8 mouse cellular contexts compared by ENCODE assay signal in the genomic region with DNA sequence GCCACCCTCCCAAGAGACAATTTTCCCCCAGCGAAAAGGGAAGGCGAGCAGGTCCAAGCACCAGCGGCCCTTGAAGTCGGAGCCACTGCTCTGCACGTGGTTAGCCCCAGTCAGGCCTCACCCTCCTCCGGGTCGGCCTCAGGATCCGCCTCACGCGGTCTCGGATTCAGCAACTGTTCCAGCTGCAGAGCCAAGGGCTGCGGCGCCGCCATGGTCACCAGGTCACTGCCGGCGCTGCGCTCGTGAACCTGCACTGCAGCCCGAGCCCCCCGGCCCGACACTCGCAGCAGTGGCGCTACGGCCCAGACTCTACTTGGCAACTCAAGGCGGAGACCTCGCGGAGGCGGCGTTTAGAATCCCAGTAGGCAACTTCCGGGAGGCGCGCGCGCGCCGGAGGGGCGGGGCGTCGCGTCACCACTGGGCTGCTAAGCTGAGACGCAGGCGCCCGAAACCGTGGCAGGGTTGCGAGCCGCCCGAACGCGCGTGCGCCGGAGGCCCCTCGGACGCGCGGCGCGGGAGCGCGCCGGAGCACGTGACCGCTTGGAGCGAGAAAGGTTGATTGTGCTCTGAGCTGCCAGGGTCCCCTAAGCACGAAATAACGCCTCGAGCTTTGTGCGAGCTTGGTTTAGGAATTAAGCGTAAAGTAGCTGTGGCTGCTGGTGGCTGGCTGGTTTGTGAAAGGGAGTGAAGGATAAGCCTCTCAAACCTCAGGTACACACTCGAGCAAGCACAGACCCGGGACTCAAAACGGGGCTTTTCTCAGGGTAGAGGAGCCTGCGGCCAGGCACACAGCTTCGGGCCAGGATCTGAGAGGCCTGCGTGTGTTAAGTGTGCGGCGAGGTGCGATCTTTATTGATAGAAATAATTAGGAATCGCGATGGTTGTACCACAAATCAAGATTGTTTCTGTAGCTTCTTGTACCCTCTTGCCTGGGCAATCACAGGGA. TPM values are rescaled to one million over a fixed set of nuclear protein-coding genes. Genes with fewer than 3 reads are reported as not detected.
DNase-seq lines count a peak whose midpoint lies in the region; ATAC-seq lines count a peak whose summit lies in the region.

A gene (minus strand): TSS at position 352 of the 946 bp plus-strand sequence.

- ATAC-seq in erythroblast, adult 5-6 weeks (replicated peaks; ENCODE audit: low FRiP score, poor library complexity, severe bottlenecking): peak; percentile 99
- peak; percentile 98 for ATAC-seq in kidney, embryonic 15.5 days (replicated peaks; ENCODE audit: low FRiP score)
- peak; percentile 95 for ATAC-seq in monocyte, adult 5-6 weeks (replicated peaks; ENCODE audit: insufficient number of reproducible peaks, low FRiP score, low TSS enrichment, poor library complexity, severe bottlenecking)

- peaks cover 16% of the 10 kb centered on the region for H3K4me1 ChIP-seq in heart, embryonic 10.5 days
- H3K4me1 ChIP-seq in kidney, embryonic 15.5 days: peaks cover 22% of the 10 kb centered on the region

- peak; percentile 97 to 98 for DNase-seq in B cell, adult 2 months
- peak; percentile 98 for DNase-seq in brain, adult 2 months (ENCODE audit: low read depth, low spot score)
- peak; percentile 99 for DNase-seq in heart, embryonic 10.5 days (ENCODE audit: low spot score)
- peak; percentile 97 for DNase-seq in liver
- DNase-seq in spleen, postnatal 4 days (ENCODE audit: low spot score in 2 of 2): peak; percentile 95 to 97

- peaks cover 24% of the 10 kb centered on the region for H3K36me3 ChIP-seq in heart, embryonic 10.5 days
- peaks cover 26% of the 10 kb centered on the region for H3K36me3 ChIP-seq in kidney, embryonic 15.5 days

- under 1% methylated on average over 80 of the region's 80 CpGs for WGBS in heart, embryonic 10.5 days
- under 1% methylated on average over 80 of the region's 80 CpGs for WGBS in kidney, embryonic 15.5 days

- H3K27me3 ChIP-seq in heart, embryonic 10.5 days (ENCODE audit: insufficient read depth, poor library complexity, severe bottlenecking): peaks cover 45% of the 10 kb centered on the region
- peaks cover 36% of the 10 kb centered on the region for H3K27me3 ChIP-seq in kidney, embryonic 15.5 days

- no peaks in the 10 kb centered on the region for H3K9me3 ChIP-seq in heart, embryonic 10.5 days
- H3K9me3 ChIP-seq in kidney, embryonic 15.5 days (replicated peaks): no peaks in the 10 kb centered on the region

- H3K27ac ChIP-seq in heart, embryonic 10.5 days: peak within 1 kb of the TSS; percentile 90
- H3K27ac ChIP-seq in kidney, embryonic 15.5 days: peak within 1 kb of the TSS; percentile 94

- peak within 1 kb of the TSS; percentile 79 for H3K9ac ChIP-seq in kidney, embryonic 15.5 days

- peak within 1 kb of the TSS; percentile 90 for H3K4me2 ChIP-seq in kidney, embryonic 15.5 days

- H3K4me3 ChIP-seq in heart, embryonic 10.5 days: peak within 1 kb of the TSS; percentile 73
- peak within 1 kb of the TSS; percentile 74 for H3K4me3 ChIP-seq in kidney, embryonic 15.5 days (replicated peaks)

RNA-seq across cellular contexts. Expression of the gene that starts here (rescaled TPM):
- total RNA-seq in erythroblast, adult 5-6 weeks (2015; ENCODE audit: low replicate concordance): 13.4 and 20.6 TPM in 2 replicates
- 11.0 and 20.2 TPM in 2 replicates for total RNA-seq in erythroblast, adult 5-6 weeks (2017; ENCODE audit: low replicate concordance)
- 33.3 and 45.3 TPM in 2 replicates for polyA plus RNA-seq in heart, embryonic 10.5 days (2016; fragmentation: Nextera tagmentation; extraction: Ambion mirVana)
- polyA plus RNA-seq in kidney, embryonic 15.5 days (2015; fragmentation: Nextera tagmentation; extraction: Ambion mirVana): 59.8 and 60.4 TPM in 2 replicates
- total RNA-seq in monocyte, adult 5-6 weeks (2017): 49.5 to 57.7 TPM (median 51.2 TPM) in 3 replicates

Comparison
In these comparisons a context has a peak if more than half of its experiments do, and no peak if none do; other contexts are left out.
1. Peak in every context shown above with its lines: DNase-seq, ATAC-seq, H3K4me3 ChIP-seq and H3K27ac ChIP-seq.